Mouse (Mus musculus): ENCODE data around the gene Cyp2a4.
"Not testable (repeated sequence)": the region's sequence is repeated elsewhere in the genome, so short reads cannot be mapped to it uniquely, and the experiment has no call there.

Gene Cyp2a4

DNA sequence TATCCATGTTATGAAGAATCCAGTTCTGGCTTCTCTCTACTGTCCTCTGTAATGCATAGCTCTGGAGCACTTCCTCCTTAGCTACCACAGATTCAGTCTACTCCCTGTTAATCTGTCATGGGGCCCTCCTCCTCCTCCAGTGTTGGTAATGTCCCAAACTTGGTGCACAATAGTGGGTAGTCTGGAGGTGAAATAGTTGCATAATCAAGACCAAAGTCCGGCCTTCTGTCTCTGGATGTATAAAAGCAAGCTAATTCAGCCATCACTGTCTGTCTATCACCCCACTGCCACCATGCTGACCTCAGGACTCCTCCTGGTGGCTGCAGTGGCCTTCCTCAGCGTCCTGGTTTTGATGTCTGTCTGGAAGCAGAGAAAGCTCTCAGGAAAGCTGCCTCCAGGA is at the start of gene Cyp2a4:
Cyp2a4 (plus strand) TSS at position 244 of the 400 bp plus-strand sequence.
- not testable (repeated sequence) for DNase-seq

DNA sequence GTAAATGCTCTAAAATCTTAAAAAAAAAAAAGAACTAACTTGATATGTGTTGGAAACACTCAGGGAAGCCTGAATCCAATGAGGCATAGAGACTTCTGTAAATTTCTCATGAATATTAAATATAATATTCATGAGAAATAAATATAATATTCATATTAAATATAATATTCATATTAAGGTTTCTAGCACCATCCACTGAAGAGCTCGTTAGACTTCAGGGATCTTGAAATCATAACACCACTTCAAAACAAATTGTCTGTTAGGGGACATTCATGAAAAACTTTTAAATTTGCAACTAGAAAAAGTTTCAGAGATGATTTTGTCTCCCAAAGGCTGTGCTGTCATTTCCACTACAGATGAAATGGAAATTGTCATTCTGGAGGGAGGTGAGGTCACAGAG is 46.9 kb upstream of the Cyp2a4 start, which contains the start of gene Vmn1r184:
Vmn1r184 (plus strand) TSS at position 301 of the 400 bp plus-strand sequence.
- DNase-seq, result not testable (repeated sequence)

DNA sequence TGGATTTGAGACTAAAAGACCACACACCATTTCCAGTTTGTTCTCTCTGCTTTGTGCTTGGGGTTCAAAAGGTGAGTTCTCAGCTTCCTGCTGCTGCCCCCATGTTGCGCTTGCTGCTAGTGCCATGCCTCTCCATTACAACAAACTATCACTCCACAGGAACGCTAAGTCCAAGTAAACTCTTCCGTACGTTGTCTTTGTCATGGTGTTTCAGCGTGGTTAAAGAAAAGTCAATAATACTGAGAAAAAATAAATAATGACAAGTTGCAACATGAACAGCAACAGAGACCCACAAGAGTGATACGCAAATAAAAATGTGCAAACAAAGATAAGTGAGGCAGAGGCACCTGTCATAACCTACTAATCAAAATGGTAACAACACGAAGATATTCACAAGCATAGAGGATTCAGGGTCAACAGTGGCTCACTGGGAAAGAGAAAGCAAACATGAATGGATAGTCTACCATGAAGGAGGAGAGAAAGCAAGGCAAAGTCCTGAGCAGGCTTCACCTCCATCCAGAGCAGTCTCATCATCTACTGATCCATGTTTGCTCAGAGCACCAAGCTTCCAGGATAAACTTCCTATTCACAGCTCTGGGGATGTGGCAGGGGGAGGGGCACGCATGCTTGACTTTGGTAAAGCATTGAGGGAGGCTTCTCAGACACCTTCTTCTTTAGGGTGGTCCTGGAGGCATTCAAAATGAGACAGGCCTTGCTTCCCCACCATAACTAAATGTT is 3.4 kb upstream of the Cyp2a4 start:
- not testable (repeated sequence) for DNase-seq

DNA sequence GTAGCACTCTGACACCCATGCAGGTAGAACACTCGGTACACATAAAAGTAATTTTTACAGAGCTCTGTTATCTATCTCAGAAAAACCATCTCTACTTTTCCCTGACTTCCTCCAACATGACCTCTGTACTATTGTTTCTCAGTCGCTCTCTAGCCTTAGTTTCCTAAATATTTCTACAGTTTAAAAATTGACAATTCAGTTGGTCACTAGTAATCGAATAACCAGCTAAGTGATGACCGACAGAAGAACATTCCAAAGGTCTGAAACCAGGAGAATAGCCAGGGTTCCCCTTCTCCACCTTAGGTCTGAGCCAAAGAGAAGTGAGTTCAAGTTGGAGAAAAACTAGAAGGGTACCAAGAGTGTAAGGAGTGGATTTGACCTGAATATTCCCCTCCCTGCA is 4.8 kb downstream of the Cyp2a4 start:
- DNase-seq, result not testable (repeated sequence)

DNA sequence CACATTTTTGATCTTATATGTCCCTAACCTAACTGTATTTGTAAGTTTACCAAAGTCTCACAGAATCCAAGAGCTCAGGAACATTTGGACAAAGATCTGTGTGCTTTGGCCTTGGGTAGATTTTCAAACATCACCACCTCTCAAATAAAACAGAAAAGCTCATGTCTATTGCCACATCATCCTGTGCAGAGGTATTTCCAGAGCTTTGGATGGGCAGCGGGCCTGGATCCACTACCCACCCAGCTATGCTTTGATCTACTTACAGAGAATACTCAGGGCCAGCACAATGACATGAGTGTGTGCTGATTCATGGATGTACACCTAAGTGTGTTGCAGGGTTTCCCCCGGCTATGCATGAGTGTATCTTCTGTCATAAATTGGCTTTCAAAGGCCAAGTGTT is 8.2 kb downstream of the Cyp2a4 start:
- not testable (repeated sequence) for DNase-seq

DNA sequence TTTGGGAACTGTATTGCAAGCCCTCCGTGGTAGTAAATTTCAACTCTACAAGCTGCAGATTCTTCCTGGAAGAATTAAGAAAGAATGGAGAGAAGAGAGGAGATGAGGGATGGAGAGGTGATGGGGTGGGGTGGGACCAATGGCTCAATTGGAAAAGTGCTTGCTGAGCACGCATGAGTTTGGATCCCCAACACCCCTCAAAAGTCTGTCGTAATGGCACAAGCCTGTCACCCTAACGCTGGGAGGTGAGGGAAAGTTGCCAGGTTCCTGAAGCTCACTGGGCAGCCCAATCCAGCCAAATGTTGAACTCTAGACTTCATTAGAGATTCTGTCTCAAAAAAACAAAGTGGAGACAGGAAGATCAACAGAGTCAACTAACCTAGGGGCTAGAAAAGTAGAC is 8.8 kb downstream of the Cyp2a4 start:
- DNase-seq, result not testable (repeated sequence)

DNA sequence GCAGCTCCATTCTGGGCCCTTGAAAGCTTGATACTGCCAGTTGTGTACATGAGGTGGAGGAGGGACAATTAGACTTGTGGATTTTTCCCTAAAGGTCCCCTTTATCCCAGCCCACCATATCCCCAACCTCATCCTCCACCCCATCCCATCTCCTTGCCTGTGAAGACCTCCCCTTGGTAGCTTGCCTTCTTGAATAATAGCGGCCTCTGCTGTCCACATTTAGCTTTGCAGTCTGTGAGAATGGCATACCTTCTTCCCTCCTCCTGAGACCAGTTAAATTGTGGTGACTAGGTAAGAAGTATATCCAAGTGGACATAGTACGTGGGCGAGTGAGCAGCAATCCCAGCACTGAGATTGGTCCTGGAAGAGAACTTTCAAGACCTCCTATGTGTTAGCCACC is 13.4 kb downstream of the Cyp2a4 start:
- DNase-seq, result not testable (repeated sequence)

DNA sequence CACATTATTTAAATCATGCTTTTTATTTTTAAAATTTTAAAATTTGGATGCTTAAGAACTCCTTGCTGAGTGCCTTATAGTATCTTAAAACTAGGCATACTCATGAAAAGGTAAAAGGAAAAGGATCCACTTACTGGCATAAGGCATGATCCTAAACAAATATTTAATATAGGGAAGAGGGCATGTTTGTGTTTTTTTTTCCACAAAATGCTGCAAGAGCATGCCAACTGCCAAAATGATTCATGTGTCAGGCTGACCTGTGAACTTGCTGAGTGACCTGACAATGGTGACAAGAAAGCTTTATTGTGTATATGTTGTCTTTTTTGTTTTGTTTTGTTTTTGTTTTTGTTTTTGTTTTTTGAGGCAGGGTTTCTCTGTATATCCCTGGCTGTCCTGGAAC is 43.2 kb downstream of the Cyp2a4 start:
- DNase-seq, result not testable (repeated sequence)

DNA sequence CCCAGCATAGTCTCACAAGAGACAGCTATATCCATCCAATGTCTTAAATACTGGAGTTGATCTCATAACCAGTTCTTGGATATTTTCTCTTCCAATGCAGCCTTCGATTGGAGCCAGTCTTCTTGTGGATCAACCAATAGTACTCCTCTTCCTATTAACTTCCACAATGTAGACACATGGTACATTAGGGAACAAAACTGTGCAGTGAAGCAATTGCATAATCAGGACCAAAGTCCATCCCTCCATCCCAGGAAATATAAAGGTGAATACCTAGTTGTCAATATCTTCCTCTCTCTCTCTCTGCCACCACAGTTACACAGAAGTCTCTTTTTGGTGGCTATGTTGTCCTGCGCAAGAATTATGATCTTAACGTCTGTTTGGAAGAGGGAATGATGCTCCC is 45.3 kb downstream of the Cyp2a4 start:
- not testable (repeated sequence) for DNase-seq

DNA sequence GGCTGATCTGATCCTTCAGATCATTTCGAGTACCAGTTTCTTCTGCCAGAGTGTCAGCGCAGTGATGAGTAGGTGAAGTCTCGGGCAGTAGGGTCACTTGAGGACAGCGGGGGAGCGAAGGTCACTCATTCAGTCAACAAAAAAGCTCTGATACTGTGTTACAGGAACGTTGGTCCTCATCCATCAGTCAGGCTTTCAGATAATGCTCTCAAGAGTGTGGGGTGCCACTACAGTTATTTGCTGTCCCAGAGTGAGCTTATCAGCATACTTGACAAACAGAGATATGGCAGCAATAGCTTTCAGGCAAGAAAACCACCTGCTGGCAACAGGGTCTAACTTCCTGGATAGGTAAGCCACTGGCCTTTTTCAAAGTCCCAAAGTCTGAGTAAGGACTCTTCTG is 49.8 kb downstream of the Cyp2a4 start:
- DNase-seq, result not testable (repeated sequence)
